Mouse (Mus musculus) stomach, embryonic 15.5 days (tissue): Measurements from ENCODE around the gene Garem2. TPM values are rescaled to one million over a fixed set of nuclear protein-coding genes. Genes with fewer than 3 reads are reported as not detected.
A peak's percentile ranks its signal among the peaks of the same experiment; 100 is the strongest.

Experiments
- ATAC-seq: fragments of 200-750 bp; cut with Nextera tagmentation; 2 replicates; pipeline ENCODE4 v1.8.0; 2017; ENCODE audit warnings: low read depth, moderate number of reproducible peaks, moderate TSS enrichment; ENCODE audit not compliant: insufficient read depth, low FRiP score
- H3K27ac ChIP-seq: fragments of 300-500 bp; sonication (generic); 2 replicates; pipeline ENCODE4 v1.5.1; 2015; ENCODE audit warnings: mild to moderate bottlenecking, inconsistent platforms
- H3K27me3 ChIP-seq: fragments of 300-500 bp; sonication (generic); replicated peaks from 2 replicates; pipeline ENCODE4 v1.6.1; 2015; ENCODE audit warnings: inconsistent platforms
- H3K36me3 ChIP-seq: fragments of 300-500 bp; sonication (generic); 2 replicates; pipeline ENCODE4 v1.6.1; 2015; ENCODE audit warnings: inconsistent platforms
- H3K4me1 ChIP-seq: fragments of 300-500 bp; sonication (generic); 2 replicates; pipeline ENCODE4 v1.6.1; 2015; ENCODE audit warnings: inconsistent platforms
- H3K4me2 ChIP-seq: fragments of 300-500 bp; sonication (generic); 2 replicates; pipeline ENCODE4 v1.6.1; 2015; ENCODE audit warnings: mild to moderate bottlenecking, inconsistent platforms
- H3K4me3 ChIP-seq: fragments of 300-500 bp; sonication (generic); replicated peaks from 2 replicates; pipeline ENCODE4 v1.5.1; 2015; ENCODE audit warnings: inconsistent platforms
- H3K9ac ChIP-seq: fragments of 300-500 bp; sonication (generic); 2 replicates; pipeline ENCODE4 v1.6.1; 2015; ENCODE audit warnings: inconsistent platforms
- H3K9me3 ChIP-seq: fragments of 300-500 bp; sonication (generic); 2 replicates; pipeline ENCODE4 v1.6.1; 2016; ENCODE audit warnings: inconsistent platforms
- WGBS: fragments of 180-500 bp; shearing (Covaris S2); methylation state at CpG from one replicate; pipeline ENCODE4 v1.1.7; 2015; 5-methylcytosine and 5-hydroxymethylcytosine counted together
- polyA plus RNA-seq: library from polyadenylated mRNA; unstranded; fragments of >200 nt; fragmentation: Nextera tagmentation; extraction: Ambion mirVana; gene quantifications from 2 replicates; pipeline ENCODE4 v1.2.1, GENCODE M21; 2015

Gene Garem2
- polyA plus RNA-seq, 1 experiment from 2014 or later: 0.30 TPM

DNA sequence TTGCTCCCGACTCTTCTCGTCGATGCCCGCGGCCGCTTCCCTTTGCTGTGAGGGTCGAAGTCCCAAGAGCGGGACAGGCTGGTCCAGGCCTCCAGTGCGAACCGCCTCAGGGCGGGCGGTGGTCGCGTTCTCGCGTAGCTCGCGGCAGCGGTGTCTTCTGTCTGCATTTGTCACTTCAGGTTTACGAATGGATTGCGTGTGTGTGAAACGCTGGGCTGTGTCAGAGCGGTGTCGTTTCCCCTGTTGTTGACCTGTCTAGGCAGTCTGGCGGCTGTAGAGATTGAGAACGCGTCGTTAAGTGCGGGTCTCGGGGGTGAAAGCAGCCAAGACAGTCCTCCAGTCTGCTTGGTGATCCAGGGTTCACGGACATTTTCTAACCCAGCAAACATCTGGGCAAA, 50.4 kb downstream of the Garem2 start:
- H3K4me1 ChIP-seq: peaks cover 13% of the 10 kb centered on the region; the same call in 1 of the 2 replicates
- no peaks in the 10 kb centered on the region for H3K9me3 ChIP-seq
- peak; percentile 37 for ATAC-seq
- WGBS: 0% methylated on average over 31 of the region's 31 CpGs
- peak overlapping the region; percentile 91 for H3K27ac ChIP-seq
- peak overlapping the region; percentile 86 for H3K9ac ChIP-seq
- peak overlapping the region; percentile 98 for H3K4me3 ChIP-seq
- H3K27me3 ChIP-seq: no peaks in the 10 kb centered on the region
- H3K4me2 ChIP-seq: peak overlapping the region; percentile 69
- no peaks in the 10 kb centered on the region for H3K36me3 ChIP-seq

DNA sequence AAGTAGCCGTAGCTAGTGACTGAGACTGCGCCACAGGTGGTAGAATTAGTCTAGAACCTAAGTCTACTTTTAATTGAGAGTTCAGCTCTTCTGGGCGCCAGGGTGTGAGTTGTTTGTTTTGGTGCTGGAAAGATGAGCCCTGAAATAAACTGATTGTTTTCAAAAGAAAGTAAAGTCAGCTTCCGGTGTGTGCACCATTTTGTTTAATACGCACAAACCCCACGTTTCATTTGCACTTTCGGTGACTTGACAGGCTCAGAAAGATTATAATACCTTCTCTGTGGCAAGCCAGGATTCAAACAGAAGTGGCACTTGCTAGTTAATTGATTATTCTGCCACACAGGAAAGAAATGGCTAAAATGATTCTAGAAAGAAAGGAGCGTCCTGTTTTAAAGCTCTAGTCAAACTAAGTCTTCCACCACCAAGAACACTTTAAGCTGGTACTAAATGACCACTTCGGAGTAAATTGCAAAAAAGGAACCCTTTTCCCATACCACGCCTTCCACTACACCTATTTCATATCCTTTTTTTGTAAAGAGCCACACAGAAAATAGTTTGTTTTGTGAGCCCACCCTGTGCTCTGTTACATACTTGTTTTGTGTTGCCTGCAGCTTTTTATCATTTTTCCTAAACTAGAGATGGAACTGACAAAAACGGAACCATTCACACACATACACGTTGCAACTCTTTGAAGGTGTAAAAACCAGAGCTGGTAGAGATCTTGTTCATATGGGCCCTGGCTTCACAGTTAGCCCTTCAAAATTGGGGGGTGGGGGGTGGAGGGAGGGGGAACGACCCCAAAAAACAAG, 51.1 kb downstream of the Garem2 start:
- 21% methylated on average over 13 of the region's 13 CpGs for WGBS
- no peak for ATAC-seq

DNA sequence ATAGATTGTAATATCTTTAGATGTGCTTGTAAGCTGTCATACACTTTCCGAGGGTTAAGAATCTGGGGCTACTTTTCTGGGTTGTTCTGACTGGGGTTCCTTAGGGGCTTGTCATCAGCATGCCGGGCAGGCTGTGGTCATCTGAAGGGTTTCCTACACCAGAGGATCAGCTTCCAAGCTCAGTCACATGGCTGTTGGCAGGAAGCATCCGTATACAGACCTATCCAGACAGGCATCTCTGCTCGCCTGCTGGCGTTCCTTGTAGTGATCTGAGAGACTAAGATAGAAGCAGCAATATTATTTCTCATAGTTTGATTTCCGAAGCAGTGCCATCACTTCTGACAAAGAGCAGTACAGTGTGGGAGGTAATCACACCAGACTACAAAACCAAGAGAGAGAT, 54.6 kb downstream of the Garem2 start:
- H3K4me1 ChIP-seq: peaks cover 9% of the 10 kb centered on the region; the same call in 1 of the 2 replicates
- no peaks in the 10 kb centered on the region for H3K9me3 ChIP-seq
- no peak overlapping the region for H3K27ac ChIP-seq
- no peak overlapping the region for H3K4me3 ChIP-seq
- no peak overlapping the region for H3K4me2 ChIP-seq
- no peaks in the 10 kb centered on the region for H3K27me3 ChIP-seq
- H3K36me3 ChIP-seq: no peaks in the 10 kb centered on the region
- no peak overlapping the region for H3K9ac ChIP-seq
- 81% methylated on average over 6 of the region's 6 CpGs for WGBS
- no peak for ATAC-seq

More for the DNA sequence above, 51.1 kb downstream of the Garem2 start:
- Histone ChIP-seq H3K4me3 (peak overlapping the region; percentile 98), H3K4me2 (peak overlapping the region; percentile 69), H3K36me3 (no peaks in the 10 kb centered on the region), H3K9ac (peak overlapping the region; percentile 86), H3K9me3 (no peaks in the 10 kb centered on the region), H3K27ac (peak overlapping the region; percentile 91), H3K4me1 (peaks cover 13% of the 10 kb centered on the region; the same call in 1 of the 2 replicates), H3K27me3 (no peaks in the 10 kb centered on the region)

DNA sequence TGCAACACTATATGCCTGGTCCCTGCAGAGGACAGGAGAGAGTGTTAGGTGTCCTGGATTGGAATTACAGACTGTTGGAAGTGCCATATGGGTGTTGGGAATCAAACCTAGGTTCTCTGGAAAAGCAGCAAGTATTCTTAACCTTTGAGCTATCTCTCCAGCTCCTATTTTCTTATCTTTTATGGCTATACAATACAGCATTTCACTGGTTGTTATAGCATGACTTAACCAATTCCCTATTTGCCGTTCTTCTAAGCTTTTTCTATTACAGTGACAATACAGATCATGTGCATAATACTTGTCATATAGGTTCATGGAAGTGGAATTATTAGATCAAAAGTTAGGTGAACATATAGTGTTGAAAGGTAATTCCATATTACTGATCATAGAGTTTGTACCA, 56.9 kb downstream of the Garem2 start:
- ATAC-seq: no peak
- H3K36me3 ChIP-seq: no peaks in the 10 kb centered on the region
- no peak overlapping the region for H3K4me2 ChIP-seq
- no peak overlapping the region for H3K27ac ChIP-seq
- H3K9ac ChIP-seq: no peak overlapping the region
- no peak overlapping the region for H3K4me3 ChIP-seq
- H3K27me3 ChIP-seq: no peaks in the 10 kb centered on the region
- peaks cover 4% of the 10 kb centered on the region; the same call in 1 of the 2 replicates for H3K4me1 ChIP-seq
- 87% methylated on average over 1 of the region's 1 CpGs for WGBS
- H3K9me3 ChIP-seq: no peaks in the 10 kb centered on the region

DNA sequence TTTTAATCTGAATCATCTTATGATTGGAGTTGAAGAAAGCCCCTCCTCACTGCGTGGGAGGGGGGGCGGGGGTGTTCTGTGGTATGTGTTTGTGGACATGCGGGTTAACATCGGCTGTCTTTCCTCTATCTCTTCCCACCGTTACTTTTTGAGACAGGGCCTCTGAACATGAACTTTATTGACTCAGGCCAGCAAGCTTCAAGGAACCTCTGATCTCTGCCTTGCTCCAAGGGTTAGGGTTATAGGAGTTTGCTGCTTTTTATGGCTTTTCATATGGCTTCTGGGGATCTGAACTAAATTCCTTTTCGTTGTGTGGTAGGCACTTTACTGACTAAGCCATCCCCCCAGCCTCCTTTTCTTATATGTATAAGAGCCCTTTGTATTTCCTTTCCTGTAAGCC, 57.4 kb downstream of the Garem2 start:
- Histone ChIP-seq H3K9me3 (no peaks in the 10 kb centered on the region), H3K27me3 (no peaks in the 10 kb centered on the region), H3K9ac (no peak overlapping the region), H3K4me1 (no peaks in the 10 kb centered on the region), H3K27ac (no peak overlapping the region), H3K36me3 (no peaks in the 10 kb centered on the region), H3K4me2 (no peak overlapping the region), H3K4me3 (no peak overlapping the region)
- ATAC-seq: no peak
- 79% methylated on average over 6 of the region's 6 CpGs for WGBS

DNA sequence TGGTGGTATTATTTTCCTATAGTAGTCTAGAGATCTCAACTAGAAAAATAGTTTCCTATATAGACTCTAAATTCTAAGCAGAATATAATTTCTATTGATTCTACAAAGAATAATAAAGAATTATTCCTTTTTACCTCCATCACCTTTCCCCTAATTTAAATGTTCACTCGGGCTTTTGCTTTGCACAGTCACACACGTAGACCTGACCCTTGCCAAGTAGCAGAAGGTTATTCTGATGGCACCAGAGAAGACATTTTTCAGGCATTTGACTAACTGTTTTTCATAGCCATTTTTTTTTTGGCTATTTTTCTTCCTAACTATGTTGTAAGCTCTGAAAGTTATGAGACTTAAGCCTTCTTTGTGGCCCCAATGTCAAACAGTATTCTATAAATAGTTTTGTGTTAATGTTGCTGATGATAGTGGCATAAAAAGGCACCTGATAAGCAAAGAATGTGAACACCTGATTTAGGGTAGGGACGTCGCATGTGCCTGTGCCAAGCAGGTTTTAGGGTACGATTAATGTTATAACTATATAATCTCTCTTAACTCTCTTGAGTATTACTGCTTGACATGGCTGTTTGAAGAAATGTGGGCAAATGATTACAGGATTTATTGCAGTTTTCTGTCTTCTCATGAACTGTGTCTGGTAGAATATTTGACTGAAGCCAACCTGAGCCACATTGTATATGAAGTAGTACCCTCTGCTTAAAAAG, 60.4 kb downstream of the Garem2 start:
- no peak overlapping the region for H3K9ac ChIP-seq
- H3K4me3 ChIP-seq: no peak overlapping the region
- no peak for ATAC-seq
- WGBS: 73% methylated on average over 5 of the region's 5 CpGs
- no peaks in the 10 kb centered on the region for H3K9me3 ChIP-seq
- H3K27ac ChIP-seq: no peak overlapping the region
- no peaks in the 10 kb centered on the region for H3K36me3 ChIP-seq
- no peaks in the 10 kb centered on the region for H3K27me3 ChIP-seq
- no peaks in the 10 kb centered on the region for H3K4me1 ChIP-seq
- H3K4me2 ChIP-seq: no peak overlapping the region

Other genes with a start within 250 kb of the Garem2 start
- 0.18 and 0.35 TPM in 2 replicates for gene Il6, start 92.0 kb upstream of the Garem2 start, polyA plus RNA-seq
- gene Tyms, start 31.5 kb upstream of the Garem2 start, polyA plus RNA-seq: 240 and 284 TPM in 2 replicates
- not detected in 2 replicates for gene 3110082J24Rik, start 925 bp downstream of the Garem2 start, polyA plus RNA-seq
- 142 and 153 TPM in 2 replicates for gene Hadha, start 50.0 kb downstream of the Garem2 start, polyA plus RNA-seq
- gene Hadhb, start 50.1 kb downstream of the Garem2 start, polyA plus RNA-seq: 156 and 196 TPM in 2 replicates
- gene Adgrf3, start 100.6 kb downstream of the Garem2 start, polyA plus RNA-seq: 0.33 and 0.34 TPM in 2 replicates
- 22.3 and 24.6 TPM in 2 replicates for gene Selenoi, start 127.4 kb downstream of the Garem2 start, polyA plus RNA-seq
- 0.90 and 1.4 TPM in 2 replicates for gene Drc1, start 176.2 kb downstream of the Garem2 start, polyA plus RNA-seq